Mouse (Mus musculus) retina, postnatal 1 day (tissue): ENCODE results near the gene Zkscan5.
A peak's percentile ranks its signal among the peaks of the same experiment; 100 is the strongest.
"Not testable (repeated sequence)": the region's sequence is repeated elsewhere in the genome, so short reads cannot be mapped to it uniquely, and the experiment has no call there.

Source experiments
- DNase-seq: peaks from one replicate; pipeline ENCODE4 v3.0.0-alpha.2; 2012

Gene Zkscan5

GRCm38 (mm10) chr5:145214679-145215078, 10.3 kb downstream of the Zkscan5 start:
- DNase-seq, result no peak

- no peak for DNase-seq
Observed at GRCm38 (mm10) chr5:145217746-145218145, 13.4 kb downstream of the Zkscan5 start.

- no peak for DNase-seq
Observed at GRCm38 (mm10) chr5:145218206-145218605, 13.8 kb downstream of the Zkscan5 start.

GRCm38 (mm10) chr5:145218671-145219070, 14.3 kb downstream of the Zkscan5 start:
- DNase-seq, result no peak

DNA sequence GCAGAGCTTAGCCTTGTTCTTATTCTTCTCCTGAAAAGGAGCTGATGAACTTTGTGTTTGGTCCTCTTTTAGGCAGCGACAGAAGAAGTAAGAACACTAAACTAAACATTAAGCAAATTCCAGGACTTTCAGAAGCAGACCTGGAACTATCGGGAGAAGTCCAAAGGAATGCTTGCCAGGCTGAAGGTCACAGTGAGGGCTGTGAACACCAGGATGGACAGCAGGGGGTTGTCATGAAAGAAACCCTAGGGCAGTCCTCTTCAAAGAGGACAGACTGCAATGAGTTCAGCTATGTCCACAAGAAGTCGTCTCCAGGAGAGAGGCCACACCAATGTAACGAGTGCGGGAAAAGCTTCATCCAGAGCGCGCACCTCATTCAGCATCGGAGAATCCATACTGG, 15.6 kb downstream of the Zkscan5 start:
- no peak for DNase-seq

DNA sequence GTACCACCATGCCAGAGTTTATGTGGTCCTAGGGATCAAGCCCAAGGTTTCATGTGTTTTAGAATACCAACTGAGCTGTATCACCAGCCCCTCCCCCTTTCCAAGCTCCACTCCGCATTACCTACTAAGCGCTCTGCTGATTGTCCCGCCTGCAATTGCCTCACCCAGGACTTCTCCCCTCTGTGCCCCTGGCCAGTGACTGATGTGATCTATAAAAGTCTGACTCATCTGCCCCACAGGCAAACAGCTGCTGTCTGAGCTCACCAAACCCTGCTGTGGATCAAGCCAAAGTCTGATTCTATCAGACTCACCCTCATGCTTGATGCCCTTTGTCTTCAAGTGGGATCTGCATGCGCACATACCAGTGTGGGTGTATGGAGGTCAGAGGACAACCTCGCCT, 18.5 kb downstream of the Zkscan5 start:
- peak; percentile 10 for DNase-seq

DNA sequence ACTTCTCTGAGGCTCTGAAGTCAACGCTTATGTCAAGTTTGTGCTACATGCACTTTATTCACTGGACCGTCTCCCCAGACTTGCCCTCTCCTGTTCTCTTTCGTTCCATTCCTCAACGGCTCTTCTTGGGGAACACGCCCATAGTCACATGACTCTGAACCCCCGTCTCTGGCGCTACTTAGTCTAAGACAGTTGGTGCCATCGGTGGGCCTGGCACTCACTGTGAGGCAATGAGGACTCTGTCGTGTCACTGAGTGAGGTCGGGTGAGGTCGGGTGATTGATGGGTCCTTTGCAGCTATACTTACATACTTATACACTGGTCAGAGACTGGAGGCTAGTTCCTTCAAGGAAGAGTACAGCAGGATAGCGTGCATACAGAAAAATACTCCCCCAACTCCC, 19.0 kb downstream of the Zkscan5 start:
- no peak for DNase-seq

GRCm38 (mm10) chr5:145226453-145226852, 22.1 kb downstream of the Zkscan5 start:
- DNase-seq, result no peak

- not testable (repeated sequence) for DNase-seq
Observed at GRCm38 (mm10) chr5:145229283-145229682, 24.9 kb downstream of the Zkscan5 start.

GRCm38 (mm10) chr5:145230641-145231040, 26.3 kb downstream of the Zkscan5 start:
- no peak for DNase-seq

DNA sequence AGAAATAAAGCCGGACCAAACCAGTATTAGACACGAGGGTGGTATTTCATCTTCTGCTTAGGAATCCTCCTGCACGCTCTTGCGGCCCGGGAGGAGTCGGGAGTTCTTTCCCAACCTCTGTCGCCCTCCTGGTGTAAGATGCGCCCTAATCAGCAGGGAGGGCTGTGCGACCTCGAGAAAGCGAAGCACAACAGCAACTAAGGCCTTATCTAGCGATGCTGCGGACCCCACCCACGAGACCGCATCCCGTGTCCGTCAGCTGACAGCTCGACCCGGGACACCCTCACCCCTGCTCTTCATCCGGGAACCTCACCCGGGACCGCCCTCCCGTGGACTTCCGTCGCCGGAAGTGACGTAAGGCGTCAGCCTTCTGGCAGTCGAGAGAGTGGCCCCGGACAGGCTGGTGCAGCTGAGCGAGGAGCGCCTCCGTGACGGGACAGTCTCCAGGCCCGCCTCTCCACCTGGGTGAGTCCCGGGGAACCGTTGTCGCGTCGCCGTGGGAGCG, 27.1 kb downstream of the Zkscan5 start, which contains the start of gene Zfp655:
Gene Zfp655 (plus strand): TSS at position 349 of the 505 bp plus-strand sequence.
- peak; percentile 98 for DNase-seq

- no peak for DNase-seq
Observed at GRCm38 (mm10) chr5:145231893-145232411, 27.6 kb downstream of the Zkscan5 start.

- DNase-seq, result peak; percentile 46
Observed at GRCm38 (mm10) chr5:145234636-145235035, 30.3 kb downstream of the Zkscan5 start.

GRCm38 (mm10) chr5:145249520-145249919, 45.2 kb downstream of the Zkscan5 start:
- DNase-seq, result no peak
